Mouse (Mus musculus) limb, embryonic 14.5 days (tissue): ENCODE results near the gene Tns3. TPM values are rescaled to one million over a fixed set of nuclear protein-coding genes. Genes with fewer than 3 reads are reported as not detected.

Experiments used
- ATAC-seq: fragments of 200-750 bp; cut with Nextera tagmentation; 2 replicates; pipeline ENCODE4 v1.8.0; 2017; ENCODE audit warnings: low read depth, moderate number of reproducible peaks, moderate TSS enrichment; ENCODE audit not compliant: low FRiP score
- DNase-seq: peaks from one replicate; pipeline ENCODE4 v3.0.0-alpha.2; 2015; ENCODE audit warnings: low spot score
- H3K27ac ChIP-seq: fragments of 300-500 bp; sonication (generic); replicated peaks from 2 replicates; pipeline ENCODE4 v1.5.1; 2014; ENCODE audit warnings: low read depth, mild to moderate bottlenecking, low read length, moderate library complexity, mixed read lengths
- H3K27me3 ChIP-seq: fragments of 300-500 bp; sonication (generic); 2 replicates; pipeline ENCODE4 v1.6.1; 2014; ENCODE audit warnings: low read length, mixed read lengths; ENCODE audit not compliant: control insufficient read depth, insufficient read depth
- H3K36me3 ChIP-seq: fragments of 300-500 bp; sonication (generic); 2 replicates; pipeline ENCODE4 v1.6.1; 2014; ENCODE audit warnings: mild to moderate bottlenecking, low read length, moderate library complexity, mixed read lengths; ENCODE audit not compliant: control insufficient read depth, insufficient read depth
- H3K4me1 ChIP-seq: fragments of 300-500 bp; sonication (generic); 2 replicates; pipeline ENCODE4 v1.6.1; 2014; ENCODE audit warnings: antibody characterized with exemption, low read length, mixed read lengths; ENCODE audit not compliant: control insufficient read depth, insufficient read depth
- H3K4me2 ChIP-seq: fragments of 300-500 bp; sonication (generic); replicated peaks from 2 replicates; pipeline ENCODE4 v1.6.1; 2014; ENCODE audit warnings: low read depth, mild to moderate bottlenecking, low read length, moderate library complexity; ENCODE audit not compliant: severe bottlenecking
- H3K4me3 ChIP-seq: fragments of 300-500 bp; sonication (generic); replicated peaks from 2 replicates; pipeline ENCODE4 v1.5.1; 2014; ENCODE audit warnings: low read length
- H3K9ac ChIP-seq: fragments of 300-500 bp; sonication (generic); 2 replicates; pipeline ENCODE4 v1.6.1; 2014; ENCODE audit warnings: mild to moderate bottlenecking, low read depth, low read length, moderate library complexity; ENCODE audit not compliant: severe bottlenecking
- H3K9me3 ChIP-seq: fragments of 300-500 bp; sonication (generic); 2 replicates; pipeline ENCODE4 v1.6.1; 2016; ENCODE audit warnings: low read length; ENCODE audit not compliant: control insufficient read depth
- POLR2A ChIP-seq: fragments of 200-500 bp; IDR thresholded peaks from 2 replicates; pipeline ENCODE4 v1.8.0; 2012; ENCODE audit warnings: inconsistent platforms, mild to moderate bottlenecking, moderate library complexity, borderline replicate concordance; ENCODE audit not compliant: insufficient read depth, insufficient read length; ENCODE audit errors: extremely low read depth
- WGBS: fragments of 180-500 bp; shearing (Covaris S2); extraction: QIAGEN DNeasy Blood & Tissue Kit; methylation state at CpG from one replicate; pipeline ENCODE4 v1.1.7; 2014; 5-methylcytosine and 5-hydroxymethylcytosine counted together
- polyA plus RNA-seq, 2 experiments: library from polyadenylated mRNA; depleted of rRNA in 1 of 2; stranded (reverse) in 1 of 2; unstranded in 1 of 2; fragments of >200 nt; fragmentation: Nextera tagmentation in 1 of 2; extraction: Ambion mirVana in 1 of 2; gene quantifications; 2 replicates each; pipeline versions ENCODE4 v1.2.1 to v1.2.3; 2012 to 2014

The Tns3 gene
- polyA plus RNA-seq, 2 experiments, result 27.4 to 59.1 TPM

GRCm38 (mm10) chr11:8632163-8632562 lies 32.2 kb downstream of the Tns3 start:
- DNase-seq, result no peak
- H3K9ac ChIP-seq, result no peak overlapping the region
- WGBS, result 76% methylated on average over 5 of the region's 5 CpGs
- no peak for TF ChIP-seq POLR2A
- no peaks in the 10 kb centered on the region for H3K27me3 ChIP-seq
- peaks cover 8% of the 10 kb centered on the region; the same call in 1 of the 2 replicates for H3K36me3 ChIP-seq
- no peaks in the 10 kb centered on the region for H3K9me3 ChIP-seq
- no peak overlapping the region for H3K4me2 ChIP-seq
- peaks cover 13% of the 10 kb centered on the region; the same call in 1 of the 2 replicates for H3K4me1 ChIP-seq
- no peak overlapping the region for H3K27ac ChIP-seq
- H3K4me3 ChIP-seq, result no peak overlapping the region
- no peak for ATAC-seq

- TF ChIP-seq POLR2A, result no peak
- no peak overlapping the region for H3K4me2 ChIP-seq
- H3K27me3 ChIP-seq, result no peaks in the 10 kb centered on the region
- WGBS, result 86% methylated on average over 8 of the region's 8 CpGs
- DNase-seq (no peak), ATAC-seq (no peak)
- no peak overlapping the region for H3K4me3 ChIP-seq
- H3K27ac ChIP-seq, result no peak overlapping the region
- H3K9ac ChIP-seq, result no peak overlapping the region
- H3K9me3 ChIP-seq, result no peaks in the 10 kb centered on the region
- H3K4me1 ChIP-seq, result peaks cover 32% of the 10 kb centered on the region
- H3K36me3 ChIP-seq, result peaks cover 5% of the 10 kb centered on the region; the same call in 1 of the 2 replicates
Measured at GRCm38 (mm10) chr11:8629862-8630390, 34.4 kb downstream of the Tns3 start.

GRCm38 (mm10) chr11:8629326-8629725 lies 35.0 kb downstream of the Tns3 start:
- Histone ChIP-seq H3K9ac (no peak overlapping the region), H3K4me1 (peaks cover 31% of the 10 kb centered on the region), H3K4me3 (no peak overlapping the region), H3K4me2 (no peak overlapping the region), H3K27ac (no peak overlapping the region), H3K9me3 (no peaks in the 10 kb centered on the region), H3K36me3 (peaks cover 5% of the 10 kb centered on the region; the same call in 1 of the 2 replicates), H3K27me3 (no peaks in the 10 kb centered on the region)
- DNase-seq (no peak), ATAC-seq (no peak)
- WGBS, result 92% methylated on average over 5 of the region's 5 CpGs
- no peak for TF ChIP-seq POLR2A

- no peak overlapping the region for H3K4me3 ChIP-seq
- 73% methylated on average over 10 of the region's 10 CpGs for WGBS
- peaks cover 29% of the 10 kb centered on the region for H3K4me1 ChIP-seq
- H3K9ac ChIP-seq, result no peak overlapping the region
- no peak for DNase-seq
- no peak for ATAC-seq
- H3K9me3 ChIP-seq, result no peaks in the 10 kb centered on the region
- H3K36me3 ChIP-seq, result peaks cover 5% of the 10 kb centered on the region; the same call in 1 of the 2 replicates
- 0 out of 2 replicates have a peak overlapping the region, but pooled peaks have one; percentile 8 for H3K27ac ChIP-seq
- no peaks in the 10 kb centered on the region for H3K27me3 ChIP-seq
- H3K4me2 ChIP-seq, result no peak overlapping the region
- TF ChIP-seq POLR2A, result no peak
Measured at GRCm38 (mm10) chr11:8628846-8629253, 35.5 kb downstream of the Tns3 start.

- Histone ChIP-seq H3K4me2 (no peak overlapping the region), H3K27ac (no peak overlapping the region), H3K4me1 (peaks cover 42% of the 10 kb centered on the region), H3K9ac (no peak overlapping the region), H3K4me3 (no peak overlapping the region), H3K27me3 (no peaks in the 10 kb centered on the region), H3K9me3 (no peaks in the 10 kb centered on the region), H3K36me3 (peaks cover 5% of the 10 kb centered on the region; the same call in 1 of the 2 replicates)
- ATAC-seq (no peak), DNase-seq (no peak)
- WGBS, result 84% methylated on average over 6 of the region's 6 CpGs
- no peak for TF ChIP-seq POLR2A
Measured at GRCm38 (mm10) chr11:8627156-8627555, 37.2 kb downstream of the Tns3 start.
